Mouse (Mus musculus) adrenal gland, adult 8-10 months (tissue): ENCODE measurements at regions not wholly inside any gene's neighbourhood (a gene's known extent, or its start where the extent isn't known, plus 50 kb on each side); places are given as distances from the start of the nearest gene placed in this dataset.

Experiments
- DNase-seq: peaks from one replicate; pipeline ENCODE4 v3.0.0; 2022

- DNase-seq: no peak
Observed at GRCm38 (mm10) chr9:47444752-47445151, 85.2 kb upstream of the Cadm1 start.

- no peak for DNase-seq
Observed at GRCm38 (mm10) chr9:47445332-47445731, 84.6 kb upstream of the Cadm1 start.

GRCm38 (mm10) chr9:47452752-47453151 is 77.2 kb upstream of the Cadm1 start:
- DNase-seq: no peak

GRCm38 (mm10) chr9:47458721-47459418 is 71.1 kb upstream of the Cadm1 start:
- no peak for DNase-seq

- no peak for DNase-seq
Observed at GRCm38 (mm10) chr9:47459461-47460049, 70.4 kb upstream of the Cadm1 start.

- no peak for DNase-seq
Observed at GRCm38 (mm10) chr9:47460241-47460640, 69.7 kb upstream of the Cadm1 start.

- DNase-seq: no peak
Observed at GRCm38 (mm10) chr9:47461915-47462314, 68.1 kb upstream of the Cadm1 start.

GRCm38 (mm10) chr9:47466767-47467166 is 63.2 kb upstream of the Cadm1 start:
- DNase-seq: no peak

- no peak for DNase-seq
Observed at GRCm38 (mm10) chr9:47467815-47468214, 62.2 kb upstream of the Cadm1 start.

GRCm38 (mm10) chr9:47469576-47469975 is 60.4 kb upstream of the Cadm1 start:
- no peak for DNase-seq

GRCm38 (mm10) chr9:47470741-47471140 is 59.2 kb upstream of the Cadm1 start:
- no peak for DNase-seq

- DNase-seq: no peak
Observed at GRCm38 (mm10) chr9:47471767-47472420, 58.1 kb upstream of the Cadm1 start.

- DNase-seq: no peak
Observed at GRCm38 (mm10) chr9:47473776-47474365, 56.1 kb upstream of the Cadm1 start.

- DNase-seq: no peak
Observed at GRCm38 (mm10) chr9:47474776-47475175, 55.2 kb upstream of the Cadm1 start.

- DNase-seq: no peak
Observed at GRCm38 (mm10) chr9:47477889-47478288, 52.1 kb upstream of the Cadm1 start.
